Mouse (Mus musculus): Measurements from ENCODE around the gene Rab44. TPM values are rescaled to one million over a fixed set of nuclear protein-coding genes. Genes with fewer than 3 reads are reported as not detected.

Rab44 gene
- polyA plus RNA-seq (2017; shearing (Covaris generic)): 1 to 10 TPM in 1 of 2 experiments, not detected in 1; 1.3 TPM

DNA sequence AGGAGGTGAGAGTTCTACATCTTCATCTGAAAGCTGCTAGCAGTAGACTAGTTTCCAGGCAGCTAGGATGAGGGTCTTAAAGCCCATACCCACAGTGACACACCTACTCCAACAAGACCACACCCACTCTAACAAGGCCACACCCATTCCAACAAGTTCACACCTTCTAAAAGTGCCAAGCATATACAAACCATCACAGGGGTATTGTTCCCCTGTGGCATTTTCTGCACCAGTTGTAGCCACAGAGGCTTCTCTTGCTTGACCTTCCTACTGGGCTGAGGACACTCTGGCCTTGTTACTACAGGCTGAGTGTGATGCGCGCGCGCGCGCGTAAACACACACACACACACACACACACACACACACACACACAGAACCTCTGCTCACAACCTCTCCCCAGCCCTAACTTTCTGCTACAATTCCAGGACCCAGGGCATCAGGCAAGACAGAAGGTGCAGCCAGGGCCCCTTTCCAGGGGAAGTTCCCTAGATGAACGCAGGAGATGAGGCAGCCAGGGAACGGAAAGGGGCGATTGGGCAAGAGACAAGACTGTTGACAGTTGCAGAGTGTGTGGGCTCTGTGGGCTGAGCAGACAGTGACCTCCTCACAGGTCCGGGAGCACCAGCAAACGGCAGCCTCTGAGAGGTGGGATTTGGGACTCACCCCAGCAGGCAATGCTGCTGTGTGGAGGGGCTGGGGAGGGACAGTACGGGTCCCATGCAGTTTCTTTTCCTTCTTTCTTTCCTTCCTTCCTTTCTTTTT is at the start of gene Rab44:
TSS of gene Rab44 (plus strand) at position 555 of the 762 bp plus-strand sequence.

DNA sequence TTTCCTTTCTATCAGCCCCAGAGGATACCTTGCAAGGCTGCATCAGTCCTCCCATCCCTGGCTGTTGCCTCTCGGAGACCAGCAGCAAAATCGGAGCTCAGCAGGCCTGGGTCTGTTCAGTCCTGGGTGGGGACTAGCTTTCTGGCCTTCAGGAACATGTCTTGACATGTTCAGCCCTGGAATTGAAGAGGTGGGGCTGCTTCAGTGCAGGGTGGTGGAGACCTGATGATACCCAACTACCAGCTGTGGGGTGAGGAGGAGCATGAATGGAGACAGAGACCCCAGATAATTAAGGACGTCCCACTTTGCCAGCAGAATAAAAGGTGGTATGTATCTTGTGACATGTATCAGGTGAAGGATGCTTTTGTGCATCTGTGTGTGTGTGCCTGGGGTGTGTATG is 23.2 kb upstream of the Rab44 start, which contains the start of gene Cdkn1a:
TSS of gene Cdkn1a (plus strand) at position 201 of the 400 bp plus-strand sequence.

Other genes starting within 250 kb of the Rab44 start
- 1 to 10 TPM in 1 of 2 experiments, under 1 TPM in 1; 0.70 to 2.8 TPM for gene 4930539E08Rik, start 198.8 kb upstream of the Rab44 start, polyA plus RNA-seq (2017; shearing (Covaris generic))
- gene Pxt1, start 170.3 kb upstream of the Rab44 start, polyA plus RNA-seq (2017; shearing (Covaris generic)): under 1 TPM in 1 of 2 experiments, not detected in 1; 0.29 TPM
- 10 to 100 TPM; 75.4 to 98.2 TPM for gene Kctd20, start 162.2 kb upstream of the Rab44 start, polyA plus RNA-seq (2017; shearing (Covaris generic))
- gene Stk38, start 106.2 kb upstream of the Rab44 start, polyA plus RNA-seq (2017; shearing (Covaris generic)): 100 to 1,000 TPM; 228 to 419 TPM
- 100 to 1,000 TPM; 444 to 537 TPM for gene Srsf3, start 81.5 kb upstream of the Rab44 start, polyA plus RNA-seq (2017; shearing (Covaris generic))
- 1 to 10 TPM; 1.4 to 5.8 TPM for gene Cdkn1a, start 23.2 kb upstream of the Rab44 start, polyA plus RNA-seq (2017; shearing (Covaris generic))
- 1 to 10 TPM in 1 of 2 experiments, under 1 TPM in 1; 0.86 to 1.5 TPM for gene Cpne5, start 124.0 kb downstream of the Rab44 start, polyA plus RNA-seq (2017; shearing (Covaris generic))
- gene Ppil1, start 150.0 kb downstream of the Rab44 start, polyA plus RNA-seq (2017; shearing (Covaris generic)): 10 to 100 TPM; 71.9 to 76.8 TPM
- gene BC004004, start 154.6 kb downstream of the Rab44 start, polyA plus RNA-seq (2017; shearing (Covaris generic)): 100 to 1,000 TPM; 101 to 150 TPM
- 1 to 10 TPM in 1 of 2 experiments, under 1 TPM in 1; 0.48 to 2.9 TPM for gene Pi16, start 203.5 kb downstream of the Rab44 start, polyA plus RNA-seq (2017; shearing (Covaris generic))
- gene Mtch1, start 233.8 kb downstream of the Rab44 start, polyA plus RNA-seq (2017; shearing (Covaris generic)): 100 to 1,000 TPM; 112 to 125 TPM
- gene Fgd2, start 246.8 kb downstream of the Rab44 start, polyA plus RNA-seq (2017; shearing (Covaris generic)): 10 to 100 TPM in 1 of 2 experiments, 1 to 10 TPM in 1; 2.4 to 10.8 TPM

Data from inflammation-experienced regulatory T-cells (primary cell).